Mouse (Mus musculus) megakaryocyte, embryonic 14.5 days (primary cell): ENCODE results near the gene Proser3. TPM values are rescaled to one million over a fixed set of nuclear protein-coding genes. Genes with fewer than 3 reads are reported as not detected.

ENCODE experiments used
- H3K27me3 ChIP-seq: replicated peaks from 2 replicates; pipeline ENCODE3; 2012; ENCODE audit warnings: inconsistent platforms
- H3K36me3 ChIP-seq: replicated peaks from 2 replicates; pipeline ENCODE3; 2012; ENCODE audit warnings: low read length, inconsistent platforms, mixed read lengths
- H3K4me1 ChIP-seq: 2 replicates; pipeline ENCODE4 v1.6.1; 2012; ENCODE audit warnings: inconsistent platforms
- H3K4me3 ChIP-seq: replicated peaks from 2 replicates; pipeline ENCODE3; 2012; ENCODE audit warnings: moderate library complexity, mild to moderate bottlenecking, inconsistent platforms
- H3K9me3 ChIP-seq: 2 replicates; pipeline ENCODE4 v1.6.1; 2012; ENCODE audit warnings: inconsistent platforms
- FLI1 ChIP-seq: IDR thresholded peaks from 2 replicates; pipeline ENCODE4 v1.6.1; 2012; ENCODE audit warnings: low read length, inconsistent platforms, mixed read lengths
- GATA1 ChIP-seq: IDR thresholded peaks from 3 replicates; pipeline ENCODE4 v1.6.1; 2012; ENCODE audit warnings: mixed read lengths, low read length, inconsistent platforms, borderline replicate concordance
- polyA plus RNA-seq: library from polyadenylated mRNA; stranded (reverse); fragments of >175 nt; gene quantifications from 2 replicates; pipeline ENCODE4 v1.2.3, GENCODE M21; 2012; ENCODE audit warnings: low replicate concordance; ENCODE audit not compliant: insufficient read depth

The Proser3 gene
- polyA plus RNA-seq, 1 experiment = 11.6 TPM

GRCm38 (mm10) chr7:30592772-30593423 lies 40.8 kb upstream of the Proser3 start:
- TF ChIP-seq GATA1 (no peak), FLI1 (no peak)
- peaks cover 44% of the 10 kb centered on the region for H3K4me1 ChIP-seq
- no peak overlapping the region for H3K4me3 ChIP-seq
- no peaks in the 10 kb centered on the region for H3K9me3 ChIP-seq
- H3K27me3 ChIP-seq = peaks cover 17% of the 10 kb centered on the region
- no peaks in the 10 kb centered on the region for H3K36me3 ChIP-seq

DNA sequence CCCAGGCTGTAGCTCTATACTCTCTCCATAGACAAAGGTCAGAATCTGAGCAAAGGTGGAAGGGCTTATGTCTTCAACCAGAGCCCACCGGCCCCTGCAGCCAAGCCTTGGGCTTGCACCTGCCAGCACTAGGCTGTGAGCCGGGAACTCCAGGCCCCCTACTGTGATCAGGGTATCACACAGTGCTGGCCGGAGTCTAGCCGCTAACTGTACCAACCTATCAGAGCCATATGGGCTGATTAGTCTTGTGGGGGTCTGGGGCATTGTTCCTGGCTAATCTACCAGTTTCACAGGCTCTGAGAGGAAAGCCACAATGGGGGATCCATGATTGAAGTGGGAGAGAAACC lies 39.5 kb upstream of the Proser3 start:
- Histone ChIP-seq H3K9me3 (no peaks in the 10 kb centered on the region), H3K27me3 (peaks cover 13% of the 10 kb centered on the region), H3K4me1 (peaks cover 54% of the 10 kb centered on the region), H3K4me3 (no peak overlapping the region), H3K36me3 (peaks cover 6% of the 10 kb centered on the region)
- TF ChIP-seq GATA1 = no peak
- no peak for TF ChIP-seq FLI1

DNA sequence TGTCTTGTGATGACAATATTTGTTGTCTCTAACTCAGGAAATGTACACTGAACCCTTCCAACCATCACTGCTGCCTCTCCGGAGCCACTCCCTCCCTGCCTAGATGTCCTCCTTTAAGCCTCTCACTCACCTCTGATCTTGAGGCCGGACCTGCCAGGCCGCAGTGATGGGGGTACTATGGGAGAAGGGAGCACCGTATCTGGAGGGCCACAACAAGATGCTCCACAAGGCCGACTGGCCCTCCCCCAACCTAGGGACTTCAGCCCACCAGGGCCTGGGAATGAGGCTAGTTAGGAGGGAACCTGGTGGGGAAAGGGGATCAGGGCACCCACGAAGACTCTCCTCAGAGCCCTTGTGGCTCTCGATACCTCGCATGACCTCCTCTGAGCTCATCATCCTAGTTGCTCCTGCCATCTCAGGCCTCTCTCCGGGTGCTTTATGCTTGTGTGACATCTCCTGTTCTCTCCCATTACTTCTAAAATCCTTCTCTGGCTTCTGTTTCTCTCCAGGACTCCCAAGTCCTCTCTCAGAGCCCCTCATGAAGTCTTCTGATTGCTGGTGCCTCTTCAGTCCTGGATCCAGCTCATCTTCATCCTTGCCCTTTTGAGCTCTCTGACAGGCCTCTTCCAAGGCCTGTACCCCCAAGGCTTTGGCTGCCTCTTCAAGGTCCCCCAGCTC lies 39.0 kb upstream of the Proser3 start:
- H3K4me1 ChIP-seq = peaks cover 59% of the 10 kb centered on the region
- TF ChIP-seq GATA1 (no peak), FLI1 (no peak)
- H3K9me3 ChIP-seq = no peaks in the 10 kb centered on the region
- no peak overlapping the region for H3K4me3 ChIP-seq
- peaks cover 13% of the 10 kb centered on the region for H3K27me3 ChIP-seq
- H3K36me3 ChIP-seq = peaks cover 11% of the 10 kb centered on the region

DNA sequence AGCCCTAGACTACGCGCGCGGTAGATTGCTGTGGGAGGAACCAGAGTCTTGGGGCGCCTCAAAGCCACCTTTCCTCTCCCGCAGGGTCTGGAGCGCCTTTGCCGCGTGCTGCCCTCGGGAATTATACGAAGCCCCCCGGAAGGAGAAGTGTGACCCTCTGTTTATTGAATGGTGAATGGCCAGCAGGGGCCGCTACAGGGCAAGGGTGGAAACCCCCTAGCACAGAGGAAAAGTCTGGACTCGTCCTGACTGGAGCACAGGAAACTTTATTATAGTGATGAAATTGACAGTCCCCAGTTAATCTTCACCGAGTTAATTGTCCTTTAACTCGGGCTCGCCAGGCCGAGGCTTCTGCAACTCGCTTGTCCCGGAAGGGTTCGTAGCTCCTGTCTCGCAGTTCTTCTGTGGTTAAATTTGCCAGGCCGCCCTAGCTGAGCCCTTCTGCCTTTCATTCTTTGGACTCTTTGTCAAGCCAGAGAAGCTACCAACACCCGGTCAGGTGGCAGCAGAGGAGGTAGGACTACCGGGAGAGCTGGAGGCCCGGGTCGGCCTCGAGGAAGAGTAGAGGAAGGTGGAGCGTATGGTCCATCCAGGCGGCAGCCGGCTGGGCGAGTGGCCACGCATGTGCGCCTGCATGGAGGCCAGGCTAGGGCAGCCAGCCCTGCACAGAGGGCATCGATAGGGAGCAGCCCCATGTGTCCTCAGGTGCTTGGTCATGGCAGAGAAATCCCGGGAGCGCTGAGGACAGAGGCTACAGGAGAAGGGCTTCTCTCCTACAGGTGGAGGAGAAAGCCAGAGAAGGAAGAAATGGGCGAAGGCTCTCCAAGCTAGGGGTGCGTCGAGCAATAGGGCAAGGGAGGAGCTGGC lies 37.6 kb upstream of the Proser3 start:
- H3K27me3 ChIP-seq = peaks cover 4% of the 10 kb centered on the region
- H3K4me1 ChIP-seq = peaks cover 68% of the 10 kb centered on the region
- H3K36me3 ChIP-seq = peaks cover 25% of the 10 kb centered on the region
- H3K4me3 ChIP-seq = peak overlapping the region; percentile 99
- H3K9me3 ChIP-seq = no peaks in the 10 kb centered on the region
- TF ChIP-seq FLI1 (no peak), GATA1 (no peak)

- no peak for TF ChIP-seq FLI1
- no peak for TF ChIP-seq GATA1
Observed at GRCm38 (mm10) chr7:30588676-30589434, 36.8 kb upstream of the Proser3 start, which contains the start of gene Kmt2b. Gene Kmt2b (minus strand): TSS chr7:30588726.

DNA sequence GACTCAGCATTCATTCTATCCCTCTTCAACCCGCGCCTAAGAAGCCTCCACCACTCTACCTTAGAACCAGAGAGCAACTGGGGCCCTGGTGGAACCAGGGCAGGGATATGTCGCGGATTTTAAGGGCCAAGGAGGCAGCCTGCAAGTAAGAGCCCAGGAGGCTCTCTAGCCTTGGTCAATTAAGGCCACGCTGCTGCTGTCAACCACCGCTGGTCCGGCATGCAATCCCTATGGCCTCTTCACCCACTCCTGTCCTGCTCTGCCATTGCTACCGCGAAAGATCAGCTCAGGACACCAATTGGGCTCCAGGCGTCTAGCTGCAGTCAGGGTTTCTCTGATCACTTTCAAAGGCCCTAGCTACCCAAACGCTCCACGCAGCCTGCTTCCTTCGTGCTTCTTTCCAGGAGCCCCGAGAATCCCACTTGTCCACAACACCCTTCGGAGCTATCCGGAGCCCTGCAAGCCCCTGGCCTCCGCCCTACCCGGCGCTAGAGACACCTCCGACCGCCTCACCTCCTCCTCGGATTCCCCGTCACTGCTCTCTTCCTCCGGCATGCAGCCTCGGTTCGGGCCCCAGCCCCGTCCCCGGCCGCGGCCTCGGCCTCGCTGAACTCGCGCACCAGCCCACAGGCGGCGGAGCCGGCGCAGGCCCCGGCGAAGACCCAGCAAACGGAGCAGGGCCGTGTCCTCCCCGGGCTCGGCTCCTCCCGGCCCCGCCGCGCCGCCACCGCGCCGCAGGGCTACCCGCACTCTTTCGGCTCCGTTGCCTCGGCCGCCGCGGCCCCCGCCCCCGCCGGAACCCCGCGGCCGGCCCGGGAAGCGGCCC lies 36.0 kb upstream of the Proser3 start:
- peaks cover 64% of the 10 kb centered on the region for H3K4me1 ChIP-seq
- no peak for TF ChIP-seq FLI1
- TF ChIP-seq GATA1 = no peak
- peaks cover 41% of the 10 kb centered on the region for H3K36me3 ChIP-seq
- H3K9me3 ChIP-seq = no peaks in the 10 kb centered on the region
- peaks cover 2% of the 10 kb centered on the region for H3K27me3 ChIP-seq
- peak overlapping the region; percentile 99 for H3K4me3 ChIP-seq

More at GRCm38 (mm10) chr7:30588676-30589434, 36.8 kb upstream of the Proser3 start, which contains the start of gene Kmt2b:
- Histone ChIP-seq H3K27me3 (peaks cover 2% of the 10 kb centered on the region), H3K4me1 (peaks cover 66% of the 10 kb centered on the region), H3K9me3 (no peaks in the 10 kb centered on the region), H3K36me3 (peaks cover 33% of the 10 kb centered on the region), H3K4me3 (peak within 1 kb of the TSS; percentile 99)

DNA sequence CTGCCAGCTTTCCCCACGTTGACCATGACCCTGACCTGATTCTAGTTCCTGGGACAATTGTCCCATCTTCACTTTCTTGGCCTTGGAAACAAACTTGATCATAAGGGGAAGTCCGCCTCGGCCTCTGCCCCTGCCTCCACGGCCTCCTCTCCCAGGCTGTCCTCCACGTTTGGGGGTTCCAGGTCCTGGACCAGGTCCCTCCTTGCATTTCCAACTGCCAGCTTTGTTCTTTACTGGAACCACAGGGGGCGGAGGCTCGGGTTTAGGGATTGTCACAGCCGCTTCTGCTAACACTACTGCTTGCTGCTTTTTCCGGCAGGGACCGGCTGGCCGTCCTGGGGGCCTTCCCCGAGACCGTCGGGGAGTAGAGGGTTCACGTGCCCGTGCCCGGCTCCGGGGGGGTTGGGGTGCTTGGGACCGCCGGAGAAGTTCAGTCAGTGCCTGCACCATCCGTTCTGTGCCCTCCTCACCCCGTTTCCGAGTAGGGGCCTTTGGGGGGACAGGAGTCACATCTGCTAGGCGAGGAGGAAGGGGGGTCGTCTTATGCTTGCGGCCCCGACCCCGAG lies 34.4 kb upstream of the Proser3 start:
- H3K4me3 ChIP-seq = peak overlapping the region; percentile 99
- peaks cover 57% of the 10 kb centered on the region for H3K36me3 ChIP-seq
- H3K27me3 ChIP-seq = no peaks in the 10 kb centered on the region
- TF ChIP-seq GATA1 = no peak
- TF ChIP-seq FLI1 = no peak
- H3K4me1 ChIP-seq = peaks cover 56% of the 10 kb centered on the region
- no peaks in the 10 kb centered on the region for H3K9me3 ChIP-seq

GRCm38 (mm10) chr7:30585170-30585569 lies 33.1 kb upstream of the Proser3 start:
- Histone ChIP-seq H3K4me1 (peaks cover 49% of the 10 kb centered on the region), H3K27me3 (no peaks in the 10 kb centered on the region)
- no peak for TF ChIP-seq GATA1
- TF ChIP-seq FLI1 = no peak

More at GRCm38 (mm10) chr7:30585170-30585569, 33.1 kb upstream of the Proser3 start:
- Histone ChIP-seq H3K9me3 (no peaks in the 10 kb centered on the region), H3K4me3 (no peak overlapping the region), H3K36me3 (peaks cover 69% of the 10 kb centered on the region)
